Mouse (Mus musculus): ENCODE results near the gene Lctl. TPM values are rescaled to one million over a fixed set of nuclear protein-coding genes. Genes with fewer than 3 reads are reported as not detected.
"Not testable (repeated sequence)": the region's sequence is repeated elsewhere in the genome, so short reads cannot be mapped to it uniquely, and the experiment has no call there.

Lctl gene
- polyA plus RNA-seq, 1 experiment from 2014 or later: 0.14 TPM

DNA sequence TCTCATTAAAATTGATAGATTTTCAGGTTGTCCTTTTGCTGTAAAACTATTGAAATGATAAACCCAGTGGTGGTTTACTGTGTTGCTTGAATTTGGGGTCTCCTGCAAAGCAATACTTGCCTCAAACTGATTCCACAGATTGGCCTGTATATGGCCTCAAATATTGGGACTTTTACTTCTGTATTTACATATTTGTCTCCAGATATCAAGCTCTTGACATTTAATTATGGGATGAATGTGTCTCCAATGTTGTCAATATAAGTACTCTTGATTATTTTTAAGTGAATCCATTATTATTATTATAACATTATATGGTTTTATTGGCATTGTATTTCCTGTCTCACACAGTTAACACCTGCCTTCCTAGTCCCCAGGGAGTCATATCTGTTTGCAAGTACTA is 57.4 kb downstream of the Lctl start:
- Histone ChIP-seq H3K9me3 (no peaks in the 10 kb centered on the region), H3K36me3 (replicated peaks) (peaks cover 44% of the 10 kb centered on the region), H3K4me1 (peaks cover 32% of the 10 kb centered on the region), H3K9ac (peak overlapping the region; percentile 88), H3K27ac (no peak overlapping the region), H3K4me3 (replicated peaks) (peak overlapping the region; percentile 88), H3K4me2 (peak overlapping the region; percentile 73), H3K27me3 (no peaks in the 10 kb centered on the region)
- no peak for ATAC-seq (ENCODE audit: low FRiP score)

DNA sequence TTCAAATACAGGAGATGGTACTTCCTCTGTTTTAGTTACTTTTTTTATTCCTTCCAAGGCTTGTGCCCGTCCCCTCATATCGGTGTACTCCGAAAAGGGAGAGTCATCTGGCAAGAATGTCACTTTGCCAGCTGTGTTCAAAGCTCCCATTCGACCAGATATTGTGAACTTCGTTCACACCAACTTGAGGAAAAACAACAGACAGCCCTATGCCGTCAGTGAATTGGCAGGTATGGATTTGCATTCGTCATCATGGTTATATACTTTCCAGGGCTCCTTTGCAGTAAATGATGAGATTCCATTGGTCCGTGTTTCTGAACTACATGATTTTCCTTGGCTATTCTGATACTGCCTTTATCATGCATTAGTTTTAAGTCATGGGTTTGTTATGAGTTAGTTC is 57.8 kb downstream of the Lctl start:
- Histone ChIP-seq H3K27ac (no peak overlapping the region), H3K36me3 (replicated peaks) (peaks cover 44% of the 10 kb centered on the region), H3K4me3 (replicated peaks) (peak overlapping the region; percentile 88), H3K9ac (peak overlapping the region; percentile 88; the same call in 1 of the 2 replicates), H3K4me1 (peaks cover 35% of the 10 kb centered on the region), H3K4me2 (peak overlapping the region; percentile 73), H3K9me3 (no peaks in the 10 kb centered on the region), H3K27me3 (no peaks in the 10 kb centered on the region)
- ATAC-seq (ENCODE audit: low FRiP score): no peak
- WGBS: 77% methylated on average over 8 of the region's 8 CpGs

- Histone ChIP-seq H3K4me3 (replicated peaks) (no peak overlapping the region), H3K4me1 (peaks cover 41% of the 10 kb centered on the region), H3K9me3 (no peaks in the 10 kb centered on the region), H3K27me3 (no peaks in the 10 kb centered on the region), H3K9ac (no peak overlapping the region), H3K4me2 (no peak overlapping the region), H3K27ac (no peak overlapping the region), H3K36me3 (replicated peaks) (peaks cover 44% of the 10 kb centered on the region)
- WGBS: 93% methylated on average over 11 of the region's 11 CpGs
- ATAC-seq (ENCODE audit: low FRiP score): no peak
These were observed 58.4 kb downstream of the Lctl start for GRCm38 (mm10) chr9:64175378-64175777.

- peak overlapping the region; percentile 83 for H3K27ac ChIP-seq
- peaks cover 66% of the 10 kb centered on the region for H3K36me3 ChIP-seq (replicated peaks)
- H3K9ac ChIP-seq: no peak overlapping the region
- 44% methylated on average over 3 of the region's 3 CpGs for WGBS
- no peaks in the 10 kb centered on the region for H3K27me3 ChIP-seq
- peak overlapping the region; percentile 67 for H3K4me3 ChIP-seq (replicated peaks)
- H3K4me1 ChIP-seq: peaks cover 27% of the 10 kb centered on the region
- ATAC-seq (ENCODE audit: low FRiP score): peak; percentile 70
- H3K9me3 ChIP-seq: no peaks in the 10 kb centered on the region
- H3K4me2 ChIP-seq: peak overlapping the region; percentile 64
These were observed 61.6 kb downstream of the Lctl start for GRCm38 (mm10) chr9:64178610-64178973.

GRCm38 (mm10) chr9:64178974-64179646 is 62.2 kb downstream of the Lctl start, which contains the start of gene Snapc5:
Snapc5 (plus strand) TSS chr9:64179274.
- Histone ChIP-seq H3K36me3 (replicated peaks) (peaks cover 69% of the 10 kb centered on the region), H3K4me1 (peaks cover 24% of the 10 kb centered on the region), H3K9ac (peak within 1 kb of the TSS; percentile 61), H3K27ac (peak within 1 kb of the TSS; percentile 83), H3K4me2 (peak within 1 kb of the TSS; percentile 64), H3K27me3 (no peaks in the 10 kb centered on the region), H3K9me3 (no peaks in the 10 kb centered on the region), H3K4me3 (replicated peaks) (peak within 1 kb of the TSS; percentile 67)
- peak; percentile 93 for ATAC-seq (ENCODE audit: low FRiP score)
- WGBS: under 1% methylated on average over 35 of the region's 35 CpGs

DNA sequence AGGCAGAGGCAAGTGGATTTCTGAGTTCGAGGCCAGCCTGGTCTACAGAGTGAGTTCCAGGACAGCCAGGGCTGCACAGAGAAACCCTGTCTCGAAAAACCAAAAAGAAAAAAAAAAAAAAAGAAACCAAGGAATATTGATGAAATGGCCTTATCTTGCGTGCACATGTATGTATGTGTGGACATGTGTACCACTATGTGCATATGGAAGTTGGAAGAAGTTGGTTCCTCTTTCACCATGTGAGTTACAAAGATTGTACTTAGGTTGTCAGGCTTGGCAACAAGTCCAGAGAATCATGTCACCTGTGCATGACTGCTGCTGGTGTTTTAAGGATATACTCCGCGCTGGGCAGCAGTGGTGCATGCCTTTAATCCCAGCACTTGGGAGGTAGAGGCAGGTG is 66.3 kb downstream of the Lctl start:
- Histone ChIP-seq H3K36me3 (replicated peaks) (peaks cover 62% of the 10 kb centered on the region), H3K4me1 (peaks cover 15% of the 10 kb centered on the region)
- not testable (repeated sequence) for H3K4me3 ChIP-seq (replicated peaks); H3K27me3 ChIP-seq; H3K9me3 ChIP-seq; H3K4me2 ChIP-seq; H3K9ac ChIP-seq; H3K27ac ChIP-seq; ATAC-seq (ENCODE audit: low FRiP score)
- 93% methylated on average over 5 of the region's 5 CpGs for WGBS

DNA sequence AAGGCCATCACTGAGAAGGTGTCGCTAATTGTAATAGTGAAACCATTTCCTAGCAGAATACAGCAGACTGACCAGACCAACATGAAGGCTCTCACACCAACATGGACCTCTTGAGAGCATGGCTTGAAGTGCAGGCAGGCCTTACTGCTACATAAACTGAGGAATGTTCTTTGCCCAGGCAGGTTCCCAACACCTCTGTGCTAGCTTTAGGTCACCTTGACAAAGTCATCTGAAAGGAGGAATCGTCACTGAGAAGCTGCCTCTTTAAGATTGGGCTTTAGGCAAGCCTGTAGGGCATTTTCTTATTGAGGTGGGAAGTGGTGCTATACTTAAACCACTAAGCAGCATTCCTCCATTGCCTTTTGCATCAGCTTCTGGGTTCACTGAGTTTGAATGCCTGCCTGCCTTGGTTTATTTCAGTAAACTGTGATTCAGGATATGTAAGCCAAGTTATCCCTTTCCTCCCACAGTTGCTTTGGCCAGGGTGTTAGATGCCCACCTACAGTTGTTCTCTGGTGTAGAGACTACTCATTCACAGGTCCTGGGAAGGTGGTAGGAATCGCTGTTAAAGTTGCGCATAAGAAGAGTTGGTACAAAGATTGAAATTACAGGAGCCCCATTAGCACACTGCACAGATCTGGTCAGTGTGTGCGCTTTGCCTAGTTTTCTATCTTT is 67.4 kb downstream of the Lctl start:
- H3K27ac ChIP-seq: no peak overlapping the region
- no peak overlapping the region for H3K4me2 ChIP-seq
- peaks cover 64% of the 10 kb centered on the region for H3K36me3 ChIP-seq (replicated peaks)
- WGBS: 95% methylated on average over 5 of the region's 5 CpGs
- no peaks in the 10 kb centered on the region for H3K27me3 ChIP-seq
- no peak overlapping the region for H3K4me3 ChIP-seq (replicated peaks)
- no peaks in the 10 kb centered on the region for H3K9me3 ChIP-seq
- no peak overlapping the region for H3K9ac ChIP-seq
- no peak for ATAC-seq (ENCODE audit: low FRiP score)
- peaks cover 10% of the 10 kb centered on the region for H3K4me1 ChIP-seq

Other genes with a start within 250 kb of the Lctl start
- gene Smad6, start 95.1 kb upstream of the Lctl start, polyA plus RNA-seq (2016; fragmentation: Nextera tagmentation; extraction: Ambion mirVana): 5.2 and 6.5 TPM in 2 replicates
- gene Zwilch, start 56.0 kb downstream of the Lctl start, polyA plus RNA-seq (2016; fragmentation: Nextera tagmentation; extraction: Ambion mirVana): 31.8 and 33.5 TPM in 2 replicates
- gene Rpl4, start 56.2 kb downstream of the Lctl start, polyA plus RNA-seq (2016; fragmentation: Nextera tagmentation; extraction: Ambion mirVana): 883 and 905 TPM in 2 replicates
- gene Snapc5, start 62.1 kb downstream of the Lctl start, polyA plus RNA-seq (2016; fragmentation: Nextera tagmentation; extraction: Ambion mirVana): 35.1 and 35.9 TPM in 2 replicates
- 1.7 and 3.5 TPM in 2 replicates for gene Uchl4, start 118.1 kb downstream of the Lctl start, polyA plus RNA-seq (2016; fragmentation: Nextera tagmentation; extraction: Ambion mirVana)
- 55.5 and 56.0 TPM in 2 replicates for gene Map2k1, start 136.5 kb downstream of the Lctl start, polyA plus RNA-seq (2016; fragmentation: Nextera tagmentation; extraction: Ambion mirVana)
- gene Tipin, start 164.4 kb downstream of the Lctl start, polyA plus RNA-seq (2016; fragmentation: Nextera tagmentation; extraction: Ambion mirVana): 252 and 254 TPM in 2 replicates
- gene Dis3l, start 224.1 kb downstream of the Lctl start, polyA plus RNA-seq (2016; fragmentation: Nextera tagmentation; extraction: Ambion mirVana): 24.8 and 24.9 TPM in 2 replicates

Measured in forebrain, embryonic 12.5 days (tissue).